Mouse (Mus musculus) midbrain, embryonic 10.5 days (tissue): ENCODE results near the gene Kat7. TPM values are rescaled to one million over a fixed set of nuclear protein-coding genes. Genes with fewer than 3 reads are reported as not detected.

Experiments used
- DNase-seq: peaks from one replicate; pipeline ENCODE4 v3.0.0-alpha.2; 2017; ENCODE audit warnings: low spot score
- H3K27ac ChIP-seq: fragments of 300-500 bp; sonication (generic); replicated peaks from 2 replicates; pipeline ENCODE4 v1.5.1; 2016; ENCODE audit warnings: mild to moderate bottlenecking
- H3K27me3 ChIP-seq: fragments of 300-500 bp; sonication (generic); 2 replicates; pipeline ENCODE4 v1.6.1; 2016; ENCODE audit warnings: low read depth, mild to moderate bottlenecking; ENCODE audit not compliant: poor library complexity, severe bottlenecking
- H3K36me3 ChIP-seq: fragments of 300-500 bp; sonication (generic); 2 replicates; pipeline ENCODE4 v1.6.1; 2016; ENCODE audit warnings: mild to moderate bottlenecking, moderate library complexity
- H3K4me1 ChIP-seq: fragments of 300-500 bp; sonication (generic); 2 replicates; pipeline ENCODE4 v1.6.1; 2016
- H3K4me3 ChIP-seq: fragments of 300-500 bp; sonication (generic); 2 replicates; pipeline ENCODE4 v1.5.1; 2016; ENCODE audit warnings: mild to moderate bottlenecking, moderate library complexity
- H3K9me3 ChIP-seq: fragments of 300-500 bp; sonication (generic); replicated peaks from 2 replicates; pipeline ENCODE4 v1.6.1; 2016; ENCODE audit warnings: mild to moderate bottlenecking
- WGBS: fragments of 180-500 bp; shearing (Covaris S2); methylation state at CpG from one replicate; pipeline ENCODE4 v1.1.7; 2016; 5-methylcytosine and 5-hydroxymethylcytosine counted together
- polyA plus RNA-seq: library from polyadenylated mRNA; unstranded; fragments of >200 nt; fragmentation: Nextera tagmentation; extraction: Ambion mirVana; gene quantifications from 2 replicates; pipeline ENCODE4 v1.2.1, GENCODE M21; 2016

Gene Kat7
- 91.6 and 97.6 TPM in 2 replicates for polyA plus RNA-seq

DNA sequence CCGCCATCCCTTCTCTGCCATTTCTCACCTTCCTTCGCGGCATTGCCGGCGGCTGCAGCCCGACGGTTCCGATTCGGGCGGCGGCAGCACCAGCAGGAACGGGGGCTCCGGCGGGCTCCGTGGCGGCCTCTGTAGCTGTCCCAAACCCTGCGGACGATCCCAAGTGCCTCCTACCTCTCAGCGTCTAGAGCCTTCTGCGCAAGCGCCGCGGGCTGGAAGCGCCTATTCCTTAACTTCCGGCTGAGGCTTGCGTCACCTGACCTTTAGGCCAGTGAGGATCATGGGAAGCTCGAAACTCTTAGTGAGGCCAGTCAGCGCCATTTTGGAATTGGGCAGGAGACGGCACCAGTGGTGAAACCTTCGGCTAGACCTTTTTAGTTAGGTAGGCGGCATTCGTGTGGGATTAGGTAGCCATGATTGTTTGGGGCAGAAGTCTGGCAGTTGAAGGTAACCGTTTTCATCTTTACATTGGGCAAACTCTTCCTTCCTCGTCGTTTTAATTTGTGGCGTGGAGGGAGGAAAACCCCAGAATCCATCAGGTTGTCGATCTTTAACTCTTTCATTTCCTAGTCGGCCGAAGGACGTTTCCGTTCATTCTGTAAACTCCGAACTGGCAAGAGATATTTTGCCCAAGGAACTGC, at the start of gene Kat7:
TSS of gene Kat7 (minus strand) at position 240 of the 641 bp plus-strand sequence.
- H3K27ac ChIP-seq, result peak within 1 kb of the TSS; percentile 98

DNA sequence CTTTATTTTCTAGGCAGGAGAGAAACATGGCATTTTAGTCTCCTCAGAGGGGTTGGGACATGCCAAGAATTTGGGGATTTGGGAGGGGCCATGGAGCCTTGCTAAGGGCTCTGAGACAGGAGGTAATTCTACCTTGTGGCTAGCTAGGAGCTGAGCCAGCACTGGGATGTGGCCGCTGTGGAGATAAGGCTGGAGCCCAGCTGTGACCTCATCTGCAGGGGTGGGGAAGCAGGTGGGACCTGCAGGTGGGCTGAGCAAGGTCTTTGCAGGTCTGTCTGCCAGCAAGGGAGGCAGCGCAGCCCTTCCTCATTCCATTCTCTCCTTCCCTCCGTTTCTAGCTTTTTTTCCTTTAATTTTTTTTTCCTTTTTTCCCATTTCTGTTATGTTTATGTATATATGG, 48.2 kb upstream of the Kat7 start:
- DNase-seq, result no peak
- H3K4me3 ChIP-seq, result no peak overlapping the region
- no peaks in the 10 kb centered on the region for H3K27me3 ChIP-seq
- 0 out of 2 replicates have a peak, but pooled peaks cover 5% of the 10 kb centered on the region for H3K4me1 ChIP-seq
- H3K27ac ChIP-seq, result no peak overlapping the region
- no peaks in the 10 kb centered on the region for H3K36me3 ChIP-seq
- 57% methylated on average over 3 of the region's 3 CpGs for WGBS
- no peaks in the 10 kb centered on the region for H3K9me3 ChIP-seq

More for the DNA sequence above, at the start of gene Kat7:
- WGBS, result 0% methylated on average over 42 of the region's 42 CpGs
- peak within 1 kb of the TSS; percentile 96 for H3K4me3 ChIP-seq
- DNase-seq, result peak; percentile 97
- peaks cover 14% of the 10 kb centered on the region for H3K36me3 ChIP-seq
- no peaks in the 10 kb centered on the region for H3K27me3 ChIP-seq
- H3K9me3 ChIP-seq, result no peaks in the 10 kb centered on the region
- peaks cover 25% of the 10 kb centered on the region for H3K4me1 ChIP-seq

DNA sequence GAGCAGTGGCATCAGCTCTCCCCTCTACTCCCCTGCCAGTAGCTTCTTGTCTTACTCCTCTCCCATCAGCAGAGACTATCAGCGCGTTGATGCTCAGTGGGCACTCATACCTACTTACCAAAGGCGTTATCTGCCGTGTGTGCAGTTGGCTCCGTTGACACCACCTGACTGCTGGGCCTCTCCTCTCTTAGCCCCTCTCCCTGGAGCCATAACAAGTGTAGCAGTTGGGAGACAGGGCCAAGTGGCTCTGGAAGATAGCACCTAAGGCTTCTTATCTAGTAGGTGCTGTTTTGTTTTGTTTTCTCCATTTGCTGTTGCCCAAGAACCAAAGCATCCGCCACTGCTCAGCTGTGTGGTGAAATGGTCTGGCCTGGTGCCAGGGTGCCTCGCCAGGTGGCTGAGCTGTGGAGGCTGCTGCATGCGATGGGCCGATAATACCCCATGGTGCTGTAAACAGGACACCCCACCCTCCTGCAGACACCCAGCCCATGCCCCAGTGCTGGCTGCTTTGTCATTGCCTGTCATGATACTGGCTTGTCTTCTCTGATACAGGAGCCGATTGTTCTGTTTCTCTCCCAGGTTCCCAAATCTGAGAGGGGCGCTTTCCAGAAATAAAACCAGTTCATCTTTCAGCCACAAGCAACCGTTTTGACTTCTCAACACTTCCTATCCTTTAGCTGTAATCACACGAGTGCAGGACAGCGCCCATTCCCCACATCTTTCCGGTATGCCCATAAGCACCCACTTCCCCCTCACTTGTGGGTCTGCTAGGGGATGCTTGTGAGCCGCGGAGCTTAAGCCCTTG, 46.6 kb upstream of the Kat7 start:
- Histone ChIP-seq H3K27me3 (no peaks in the 10 kb centered on the region), H3K4me3 (no peak overlapping the region), H3K27ac (peak overlapping the region; percentile 55; the same call in 1 of the 2 replicates), H3K9me3 (no peaks in the 10 kb centered on the region), H3K36me3 (no peaks in the 10 kb centered on the region), H3K4me1 (0 out of 2 replicates have a peak, but pooled peaks cover 5% of the 10 kb centered on the region)
- no peak for DNase-seq
- 87% methylated on average over 17 of the region's 17 CpGs for WGBS

DNA sequence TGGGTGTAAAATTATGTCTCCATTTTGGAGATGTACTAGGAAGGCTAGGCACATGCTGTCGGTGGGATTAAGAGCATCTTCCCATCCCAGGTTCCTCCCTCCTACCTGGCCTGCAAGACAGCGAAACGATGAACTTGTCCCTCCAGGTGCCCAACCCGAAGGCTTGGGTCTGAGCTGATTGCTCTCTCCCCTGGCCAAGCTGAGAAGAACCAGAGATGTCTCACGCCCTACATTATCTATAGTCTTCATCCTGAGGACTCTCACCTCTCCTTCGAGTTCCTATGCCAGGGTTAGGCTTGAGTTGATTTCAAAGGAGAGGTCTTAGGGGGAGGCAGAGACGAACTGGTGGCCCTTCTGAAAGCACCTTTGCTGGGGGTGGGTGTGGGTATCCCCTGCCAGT, 46.0 kb upstream of the Kat7 start:
- H3K4me1 ChIP-seq, result 0 out of 2 replicates have a peak, but pooled peaks cover 5% of the 10 kb centered on the region
- H3K27ac ChIP-seq, result peak overlapping the region; percentile 55
- H3K4me3 ChIP-seq, result no peak overlapping the region
- no peaks in the 10 kb centered on the region for H3K27me3 ChIP-seq
- 92% methylated on average over 7 of the region's 7 CpGs for WGBS
- no peak for DNase-seq
- no peaks in the 10 kb centered on the region for H3K9me3 ChIP-seq
- no peaks in the 10 kb centered on the region for H3K36me3 ChIP-seq

DNA sequence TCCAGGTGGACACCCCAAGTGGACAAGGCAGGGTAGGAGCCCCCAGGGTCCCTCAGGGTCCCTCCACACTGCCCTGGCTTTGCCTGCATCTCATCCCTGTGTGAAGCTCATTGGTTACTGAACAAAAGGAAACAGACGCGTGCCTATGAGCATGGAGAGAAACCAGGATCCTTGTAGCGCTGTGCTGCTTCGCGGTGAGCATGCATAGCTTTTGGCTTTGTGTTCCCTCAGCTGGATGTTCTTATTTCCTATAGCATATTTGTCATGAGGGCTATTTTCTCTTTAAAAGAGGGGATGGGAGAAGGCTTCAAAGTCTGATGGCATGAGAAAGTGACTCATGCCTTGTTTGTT, 45.6 kb upstream of the Kat7 start:
- Histone ChIP-seq H3K36me3 (no peaks in the 10 kb centered on the region), H3K9me3 (no peaks in the 10 kb centered on the region), H3K4me3 (no peak overlapping the region), H3K27ac (0 out of 2 replicates have a peak overlapping the region, but pooled peaks have one; percentile 55), H3K27me3 (no peaks in the 10 kb centered on the region), H3K4me1 (0 out of 2 replicates have a peak, but pooled peaks cover 5% of the 10 kb centered on the region)
- DNase-seq, result no peak
- 95% methylated on average over 5 of the region's 5 CpGs for WGBS

DNA sequence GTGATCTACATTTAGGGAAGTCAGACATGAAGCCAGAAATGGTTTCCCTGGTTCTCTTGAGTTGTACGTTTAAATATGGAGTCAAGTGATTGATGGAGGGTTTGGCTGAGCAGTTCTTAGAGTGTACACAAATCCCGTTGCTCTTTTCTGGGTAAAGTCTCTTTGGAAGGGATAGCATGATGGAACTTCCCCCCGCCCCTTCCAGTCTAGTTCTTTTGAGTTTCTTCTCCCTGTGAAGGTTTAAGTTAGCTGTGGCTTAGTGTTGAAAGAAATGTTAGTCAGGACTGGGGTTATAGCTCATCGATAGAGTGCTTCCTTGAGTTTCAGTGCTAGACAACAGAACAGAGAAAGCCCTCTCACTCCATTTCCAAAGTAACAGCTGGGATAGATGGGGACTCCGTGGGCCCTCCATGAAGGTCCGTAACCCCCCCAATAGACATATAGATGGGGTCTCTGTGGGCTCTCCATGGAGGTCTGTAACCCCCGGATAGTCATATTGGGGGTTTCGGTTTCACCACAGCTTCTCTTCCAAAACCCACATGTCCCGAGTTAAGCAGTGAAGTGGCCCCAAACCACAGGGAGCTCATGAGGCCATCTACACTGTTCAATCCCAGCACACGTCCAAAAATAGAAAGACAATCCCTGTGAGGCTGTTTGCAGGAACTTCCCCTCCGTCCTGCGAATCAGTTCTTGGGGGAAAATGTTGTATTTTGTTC, 45.1 kb upstream of the Kat7 start:
- no peak overlapping the region for H3K27ac ChIP-seq
- DNase-seq, result no peak
- no peaks in the 10 kb centered on the region for H3K36me3 ChIP-seq
- no peaks in the 10 kb centered on the region for H3K27me3 ChIP-seq
- WGBS, result 89% methylated on average over 12 of the region's 12 CpGs
- 0 out of 2 replicates have a peak, but pooled peaks cover 5% of the 10 kb centered on the region for H3K4me1 ChIP-seq
- H3K9me3 ChIP-seq, result no peaks in the 10 kb centered on the region
- H3K4me3 ChIP-seq, result no peak overlapping the region

DNA sequence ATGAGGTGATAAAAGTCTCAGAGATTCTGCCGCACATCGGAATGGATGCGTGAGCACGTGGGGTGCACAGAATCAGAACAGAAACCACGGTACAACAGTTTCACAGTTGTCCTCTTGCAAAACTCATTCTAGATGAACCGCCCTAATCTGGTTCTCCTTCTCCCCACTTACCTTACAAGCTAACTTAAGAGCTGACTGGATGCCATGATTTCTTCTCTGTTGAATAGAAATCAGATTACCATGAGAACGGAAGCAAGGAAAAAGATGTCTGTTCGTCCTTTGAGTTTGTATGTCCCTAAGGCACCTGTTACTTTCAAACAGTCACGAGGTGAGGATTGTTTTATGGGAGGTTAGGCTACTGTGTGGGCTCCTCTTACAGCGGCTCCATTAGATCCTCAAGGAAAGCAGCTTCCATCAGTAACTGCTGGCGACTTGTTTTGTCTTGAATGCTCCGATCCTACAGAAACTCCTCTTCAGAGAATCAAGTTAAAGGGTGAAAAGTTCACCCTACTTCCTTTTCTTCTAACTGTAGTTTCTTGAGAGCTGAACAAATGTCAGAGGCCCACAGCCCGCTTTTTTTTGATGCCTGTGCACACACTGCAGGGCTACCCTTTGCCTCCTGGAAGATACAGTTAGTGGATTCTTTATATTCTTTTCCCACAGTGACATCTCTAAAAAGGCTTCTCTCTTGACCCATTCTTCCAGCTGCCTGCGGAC, 44.3 kb upstream of the Kat7 start:
- no peaks in the 10 kb centered on the region for H3K36me3 ChIP-seq
- 94% methylated on average over 14 of the region's 14 CpGs for WGBS

DNA sequence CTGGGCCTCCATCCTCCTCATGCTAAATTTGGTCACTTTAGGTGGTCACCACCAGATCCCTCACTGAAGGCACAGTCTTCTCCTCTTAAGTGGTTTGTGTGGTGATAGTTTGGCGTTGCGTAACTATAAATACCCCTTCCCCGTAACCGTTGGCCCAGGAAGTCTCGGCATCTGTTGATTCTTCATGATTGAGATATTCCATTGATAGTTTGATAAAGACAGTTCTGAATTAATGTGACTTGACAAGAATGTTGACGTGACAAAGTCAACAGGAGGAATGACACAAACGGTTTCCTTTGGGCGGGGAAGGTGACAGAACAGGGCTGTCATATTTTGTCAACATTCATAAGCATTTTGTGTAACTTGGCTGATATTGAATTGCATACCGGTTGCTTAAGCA, 43.2 kb upstream of the Kat7 start:
- Histone ChIP-seq H3K36me3 (peaks cover 2% of the 10 kb centered on the region; the same call in 1 of the 2 replicates), H3K27ac (no peak overlapping the region), H3K27me3 (no peaks in the 10 kb centered on the region), H3K4me1 (no peaks in the 10 kb centered on the region), H3K4me3 (no peak overlapping the region), H3K9me3 (no peaks in the 10 kb centered on the region)
- WGBS, result 93% methylated on average over 9 of the region's 9 CpGs
- DNase-seq, result no peak

More for the DNA sequence above, 44.3 kb upstream of the Kat7 start:
- 0 out of 2 replicates have a peak, but pooled peaks cover 5% of the 10 kb centered on the region for H3K4me1 ChIP-seq
- H3K4me3 ChIP-seq, result no peak overlapping the region
- H3K9me3 ChIP-seq, result no peaks in the 10 kb centered on the region
- no peak overlapping the region for H3K27ac ChIP-seq
- no peaks in the 10 kb centered on the region for H3K27me3 ChIP-seq
- DNase-seq, result no peak

DNA sequence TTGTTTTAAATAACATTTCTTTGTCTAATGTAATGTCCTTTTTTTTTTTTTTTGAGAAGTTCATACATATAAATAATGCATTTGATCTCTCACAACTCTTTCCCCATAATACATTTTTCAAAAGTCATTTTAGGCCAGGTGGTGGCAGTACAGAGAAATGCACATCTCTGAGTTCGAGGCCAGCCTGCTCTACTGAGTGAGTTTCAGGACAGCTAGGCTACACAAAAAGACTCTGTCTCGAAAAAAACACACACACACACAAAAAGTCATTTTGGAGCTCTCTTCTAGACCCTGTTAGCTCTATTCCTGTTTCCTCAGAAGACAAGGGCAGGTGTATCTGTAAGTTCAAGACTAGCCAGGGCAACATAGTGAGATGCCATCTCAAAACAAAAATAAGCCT, 42.6 kb upstream of the Kat7 start:
- Histone ChIP-seq H3K36me3 (peaks cover 5% of the 10 kb centered on the region; the same call in 1 of the 2 replicates), H3K9me3 (no peaks in the 10 kb centered on the region), H3K4me1 (no peaks in the 10 kb centered on the region), H3K27me3 (no peaks in the 10 kb centered on the region), H3K27ac (no peak overlapping the region), H3K4me3 (no peak overlapping the region)
- WGBS, result 82% methylated on average over 2 of the region's 2 CpGs
- no peak for DNase-seq

DNA sequence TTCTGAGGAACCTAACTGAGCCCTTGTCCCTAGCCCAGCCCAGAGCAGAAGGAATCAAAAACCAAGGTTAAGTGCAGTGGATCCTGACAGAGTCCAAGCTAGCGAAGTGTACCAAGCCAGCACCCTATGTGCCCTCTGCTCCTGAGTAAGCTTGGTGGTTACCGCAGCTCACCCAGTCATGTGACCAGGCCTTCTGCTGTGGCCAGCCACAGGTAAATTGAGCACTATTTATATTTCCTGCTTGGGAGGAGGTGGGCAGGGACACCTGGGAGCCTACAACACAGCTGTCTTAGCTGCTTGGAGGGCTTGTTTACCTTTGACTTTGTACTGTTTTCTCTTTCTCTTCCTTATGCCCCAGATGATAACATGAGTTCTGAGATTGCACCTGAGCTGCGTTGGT, 40.9 kb upstream of the Kat7 start:
- Histone ChIP-seq H3K27ac (no peak overlapping the region), H3K9me3 (no peaks in the 10 kb centered on the region), H3K4me1 (no peaks in the 10 kb centered on the region), H3K36me3 (peaks cover 7% of the 10 kb centered on the region; the same call in 1 of the 2 replicates), H3K27me3 (no peaks in the 10 kb centered on the region), H3K4me3 (no peak overlapping the region)
- DNase-seq, result no peak
- WGBS, result 96% methylated on average over 3 of the region's 3 CpGs

DNA sequence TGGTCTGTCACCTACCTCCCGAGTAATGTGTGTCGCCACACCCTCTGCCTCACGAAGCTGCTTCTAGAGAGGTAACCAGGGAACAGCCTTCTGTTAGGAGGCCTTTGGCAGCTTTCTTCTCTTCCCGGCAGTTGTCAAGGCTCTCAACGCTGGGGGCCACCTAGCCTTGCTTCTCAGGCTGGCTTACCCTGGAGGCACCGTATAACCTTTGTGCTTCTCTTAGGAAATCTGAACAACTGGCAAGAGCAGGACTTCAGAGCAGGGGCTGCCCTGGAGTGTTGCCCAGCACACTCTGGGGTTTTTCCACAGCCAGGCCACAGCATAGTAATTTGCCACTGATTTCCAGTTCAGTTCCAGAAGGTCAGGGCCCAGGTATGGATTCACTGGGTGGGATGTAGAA, 40.2 kb upstream of the Kat7 start:
- H3K27me3 ChIP-seq, result no peaks in the 10 kb centered on the region
- DNase-seq, result no peak
- H3K4me3 ChIP-seq, result no peak overlapping the region
- no peak overlapping the region for H3K27ac ChIP-seq
- no peaks in the 10 kb centered on the region for H3K9me3 ChIP-seq
- peaks cover 7% of the 10 kb centered on the region; the same call in 1 of the 2 replicates for H3K36me3 ChIP-seq
- no peaks in the 10 kb centered on the region for H3K4me1 ChIP-seq
- WGBS, result 79% methylated on average over 6 of the region's 6 CpGs

DNA sequence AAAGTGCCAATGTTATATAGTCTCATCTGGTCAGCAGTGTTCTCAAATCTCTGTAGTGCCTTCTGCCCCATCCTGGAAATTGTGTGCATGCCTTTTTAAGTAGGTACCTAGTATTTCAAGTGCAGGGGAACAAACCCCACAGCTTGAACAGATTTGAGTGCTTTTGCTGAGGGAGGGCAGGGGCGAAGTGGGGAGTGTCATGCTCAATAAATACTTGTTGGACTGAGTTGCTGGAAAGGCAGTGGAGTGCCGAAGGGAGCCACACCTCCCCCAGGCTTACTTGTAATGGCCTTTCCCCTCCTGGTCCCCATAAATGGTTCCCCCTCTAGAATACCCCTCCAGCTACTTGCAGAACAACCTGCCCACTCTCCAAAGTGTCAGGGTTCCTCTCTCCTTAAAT, 34.1 kb upstream of the Kat7 start:
- H3K27ac ChIP-seq, result no peak overlapping the region
- H3K36me3 ChIP-seq, result peaks cover 7% of the 10 kb centered on the region; the same call in 1 of the 2 replicates
- H3K4me3 ChIP-seq, result no peak overlapping the region
- H3K4me1 ChIP-seq, result peaks cover 11% of the 10 kb centered on the region
- H3K27me3 ChIP-seq, result peaks cover 7% of the 10 kb centered on the region; the same call in 1 of the 2 replicates
- H3K9me3 ChIP-seq, result no peaks in the 10 kb centered on the region
- DNase-seq, result no peak
- 86% methylated on average over 2 of the region's 2 CpGs for WGBS
